ENCODE assay signal across 18 mouse cellular contexts in the genomic region with DNA sequence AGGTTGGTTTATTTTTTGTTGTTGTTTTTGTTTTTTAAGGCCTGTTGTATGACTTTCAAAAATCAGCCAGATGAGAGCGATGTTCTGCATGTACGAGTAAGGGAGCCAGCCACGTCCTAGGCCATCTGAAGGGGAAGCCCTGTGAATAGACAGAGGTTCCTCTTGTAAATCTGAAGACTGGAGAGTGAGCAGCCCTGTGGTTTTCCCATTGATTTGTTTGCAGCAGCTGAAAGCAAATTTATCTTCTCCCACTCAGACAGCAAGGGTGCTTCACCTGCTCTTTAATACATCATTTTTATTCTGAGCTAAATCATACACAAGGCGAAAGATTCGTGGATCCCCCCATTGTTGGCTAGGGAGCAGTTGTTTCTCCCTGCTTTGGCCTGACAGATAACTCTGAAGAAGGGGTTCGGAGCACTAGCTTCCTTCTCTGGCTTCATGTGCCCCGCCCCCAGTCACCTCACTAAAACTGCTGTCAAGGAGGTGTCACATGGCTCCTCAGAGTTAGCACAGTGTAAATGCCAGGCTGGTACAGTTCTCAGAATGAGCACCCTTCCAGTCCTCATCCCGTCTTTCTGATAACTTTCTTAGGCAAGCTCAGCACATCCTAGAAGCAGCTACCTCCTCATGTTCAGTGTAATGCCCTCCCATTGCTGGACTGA. TPM values are rescaled to one million over a fixed set of nuclear protein-coding genes. Genes with fewer than 3 reads are reported as not detected.
DNase-seq lines count a peak whose midpoint lies in the region; ATAC-seq and TF ChIP-seq lines count a peak whose summit lies in the region.
"Had no signal": no experiment of that assay in that cellular context is flagged by ENCODE, and none has a peak within 500 bp of the region (broad histone marks: within the 10 kb centered on the region; RNA-seq: fewer than 3 reads in every experiment).

No protein-coding gene starts in this region.

- ATAC-seq in erythroblast, adult 5-6 weeks (replicated peaks; ENCODE audit: low FRiP score, poor library complexity, severe bottlenecking), result no peak
- ATAC-seq in kidney, embryonic 15.5 days (replicated peaks; ENCODE audit: low FRiP score), result no peak
- ATAC-seq: forebrain, embryonic 14.5 days had no signal

- in situ Hi-C loops in CH12.LX (cut with MboI; ENCODE audit: low pct_ligation_motif_present, low pct_unique_long_range_greater_than_20kb, low sequenced_read_pairs), result no loop called here

- no peak for TF ChIP-seq RAD21 in CH12.LX (IDR thresholded peaks at IDR 0.05; ENCODE audit: low read depth, low read length)

- TF ChIP-seq EP300 in CH12.LX (IDR thresholded peaks at IDR 0.05; ENCODE audit: low read length), result no peak

- no peaks in the 10 kb centered on the region for H3K36me3 ChIP-seq in CH12.LX (replicated peaks in 1 of 2; ENCODE audit: control insufficient read depth in 1 of 2, insufficient read depth in 1 of 2, low read length in 1 of 2)
- H3K36me3 ChIP-seq in kidney, embryonic 15.5 days, result no peaks in the 10 kb centered on the region
- H3K36me3 ChIP-seq: embryonic facial prominence, embryonic 15.5 days; heart, embryonic 10.5 days; limb, embryonic 10.5 days; liver, embryonic 15.5 days had no signal

- TF ChIP-seq POLR2A in CH12.LX (IDR thresholded peaks at IDR 0.05; ENCODE audit: low read depth, low read length), result no peak

- no peak for TF ChIP-seq CTCF in CH12.LX (conservative IDR thresholded peaks at IDR 0.05 in 1 of 2, IDR thresholded peaks at IDR 0.05 in 1 of 2; ENCODE audit: low read depth in 2 of 2, low read length in 2 of 2)

- no peaks in the 10 kb centered on the region for H3K9me3 ChIP-seq in CH12.LX (replicated peaks; ENCODE audit: low read length)
- no peaks in the 10 kb centered on the region for H3K9me3 ChIP-seq in kidney, embryonic 15.5 days (replicated peaks)
- H3K9me3 ChIP-seq: embryonic facial prominence, embryonic 15.5 days; heart, embryonic 10.5 days; limb, embryonic 10.5 days; liver, embryonic 15.5 days; megakaryocyte, embryonic 14.5 days had no signal

- WGBS in kidney, embryonic 15.5 days, result 78% methylated on average over 8 of the region's 8 CpGs

- no peaks in the 10 kb centered on the region for H3K79me2 ChIP-seq in CH12.LX (replicated peaks; ENCODE audit: control insufficient read depth, extremely low read depth, insufficient read depth, poor library complexity, severe bottlenecking)

- DNase-seq in lung, postnatal 36 days, result peak; percentile 47
- DNase-seq in lung, postnatal 14 days, result no peak
- DNase-seq in CH12.LX (ENCODE audit: extremely low read depth), result peak; percentile 57
- peak; percentile 41 for DNase-seq in naive thymus-derived CD4-positive, alpha-beta T cell, adult 2 months (ENCODE audit: low read depth)
- peak; percentile 20 to 30 for DNase-seq in thymus, postnatal 10 days (ENCODE audit: low spot score in 2 of 2)
- DNase-seq in adrenal gland, postnatal 14 days, result no peak
- DNase-seq: cerebellum, adult 11-12 months; heart, postnatal 36 days; right cerebral cortex, postnatal 25 days had no signal

- H3K4me3 ChIP-seq in CH12.LX (replicated peaks in 1 of 3; ENCODE audit: low read depth in 2 of 3, low read length in 2 of 3, poor library complexity in 1 of 3), result no peak overlapping the region
- H3K4me3 ChIP-seq in kidney, embryonic 15.5 days (replicated peaks), result no peak overlapping the region
- H3K4me3 ChIP-seq: embryonic facial prominence, embryonic 15.5 days; heart, embryonic 10.5 days; limb, embryonic 10.5 days; liver, embryonic 15.5 days; megakaryocyte, embryonic 14.5 days had no signal

- H3K9ac ChIP-seq in CH12.LX (ENCODE audit: insufficient read depth, low read depth), result no peak overlapping the region
- no peak overlapping the region for H3K9ac ChIP-seq in kidney, embryonic 15.5 days
- H3K9ac ChIP-seq: embryonic facial prominence, embryonic 15.5 days; liver, embryonic 15.5 days had no signal

- no peak overlapping the region for H3K27ac ChIP-seq in CH12.LX (ENCODE audit: insufficient read depth, low read depth)
- no peak overlapping the region for H3K27ac ChIP-seq in kidney, embryonic 15.5 days
- H3K27ac ChIP-seq: heart, embryonic 10.5 days; kidney, postnatal 0 days; limb, embryonic 10.5 days; liver, embryonic 15.5 days had no signal

- dilution Hi-C loops in CH12.LX (cut with MboI; ENCODE audit: extremely low pct_ligation_motif_present, extremely low pct_unique_long_range_greater_than_20kb, low sequenced_read_pairs), result no loop called here

- no peak overlapping the region for H3K4me2 ChIP-seq in CH12.LX (ENCODE audit: insufficient read depth, low read depth, poor library complexity, severe bottlenecking)
- no peak overlapping the region for H3K4me2 ChIP-seq in kidney, embryonic 15.5 days
- H3K4me2 ChIP-seq: embryonic facial prominence, embryonic 15.5 days; liver, embryonic 15.5 days had no signal

- peaks cover 20% of the 10 kb centered on the region for H3K27me3 ChIP-seq in CH12.LX (replicated peaks)
- no peaks in the 10 kb centered on the region for H3K27me3 ChIP-seq in kidney, embryonic 15.5 days
- H3K27me3 ChIP-seq: embryonic facial prominence, embryonic 15.5 days; liver, embryonic 15.5 days had no signal

- peaks cover 28 to 57% of the 10 kb centered on the region in 2 experiments for H3K4me1 ChIP-seq in CH12.LX (ENCODE audit: control insufficient read depth in 1 of 2, insufficient read depth in 2 of 2)
- H3K4me1 ChIP-seq in kidney, embryonic 15.5 days, result peaks cover 73% of the 10 kb centered on the region

TF ChIP-seq in CH12.LX, 34 proteins besides CTCF, POLR2A, EP300 and RAD21:
- TF ChIP-seq ZKSCAN1 (IDR thresholded peaks at IDR 0.05; ENCODE audit: borderline replicate concordance, low read depth, low read length) (no peak), MAX (IDR thresholded peaks at IDR 0.05; ENCODE audit: low read length) (no peak), ETS1 (conservative IDR thresholded peaks at IDR 0.05; ENCODE audit: low read depth, low read length) (peak; percentile 26; the same call in 1 of the 2 replicates), IRF4 (IDR thresholded peaks at IDR 0.05; ENCODE audit: low read depth, low read length) (0 out of 2 replicates have a peak, but pooled peaks have one; percentile 8), NELFE (IDR thresholded peaks at IDR 0.05; ENCODE audit: low read depth, low read length) (no peak), MXI1 (IDR thresholded peaks at IDR 0.05; ENCODE audit: low read depth, low read length) (no peak), ZNF384 (IDR thresholded peaks at IDR 0.05; ENCODE audit: low read depth, low read length) (no peak), MAZ (IDR thresholded peaks at IDR 0.05; ENCODE audit: low read depth, low read length) (no peak)
TF ChIP-seq in CH12.LX: peak in this region for 2.

RNA-seq across cellular contexts. Expression of a gene that starts 12.5 kb away (rescaled TPM):
- total RNA-seq in CH12.LX (2012; rRNA removed) (0.42 and 0.81 TPM in 2 replicates), CH12.LX (2014; rRNA removed) (0.42 and 0.51 TPM in 2 replicates)
- polyA plus RNA-seq in CH12.LX (2012; ENCODE audit: insufficient read length, low read depth), result 0.56 and 0.57 TPM in 2 replicates
- 3.6 and 4.8 TPM in 2 replicates for total RNA-seq in erythroblast, adult 5-6 weeks (2015; ENCODE audit: low replicate concordance)
- total RNA-seq in erythroblast, adult 5-6 weeks (2017; ENCODE audit: low replicate concordance), result 3.6 and 6.7 TPM in 2 replicates
- total RNA-seq in adrenal gland, postnatal 14 days (2021), result 34.3 and 55.1 TPM in 2 replicates
- 17.8 and 19.3 TPM in 2 replicates for polyA plus RNA-seq in kidney, embryonic 15.5 days (2015; fragmentation: Nextera tagmentation; extraction: Ambion mirVana)

Comparison
In these comparisons a context has a peak if more than half of its experiments do, and no peak if none do; other contexts are left out.
1. DNase-seq: peak in lung, postnatal 36 days (single experiment), CH12.LX (single experiment), naive thymus-derived CD4-positive, alpha-beta T cell, adult 2 months (single experiment) and thymus, postnatal 10 days (2 of 2); none in lung, postnatal 14 days (single experiment) and adrenal gland, postnatal 14 days (single experiment).